Mouse (Mus musculus) stomach, embryonic 14.5 days (tissue): Measurements from ENCODE around the gene Syce1l. TPM values are rescaled to one million over a fixed set of nuclear protein-coding genes. Genes with fewer than 3 reads are reported as not detected.

Experiments used
- ATAC-seq: fragments of 200-750 bp; cut with Nextera tagmentation; 2 replicates; pipeline ENCODE4 v1.8.0; 2017; ENCODE audit warnings: low read depth, moderate TSS enrichment; ENCODE audit not compliant: insufficient number of reproducible peaks, insufficient read depth, low FRiP score
- H3K27ac ChIP-seq: fragments of 300-500 bp; sonication (generic); 2 replicates; pipeline ENCODE4 v1.5.1; 2014; ENCODE audit warnings: mild to moderate bottlenecking, low read length, moderate library complexity, mixed read lengths
- H3K27me3 ChIP-seq: fragments of 300-500 bp; sonication (generic); 2 replicates; pipeline ENCODE4 v1.6.1; 2014; ENCODE audit warnings: low read length, control low read depth, mixed read lengths; ENCODE audit not compliant: control insufficient read depth, insufficient read depth
- H3K36me3 ChIP-seq: fragments of 300-500 bp; sonication (generic); 2 replicates; pipeline ENCODE4 v1.6.1; 2014; ENCODE audit warnings: mild to moderate bottlenecking, control low read depth, low read length, moderate library complexity, mixed read lengths; ENCODE audit not compliant: control insufficient read depth, insufficient read depth
- H3K4me1 ChIP-seq: fragments of 300-500 bp; sonication (generic); 2 replicates; pipeline ENCODE4 v1.6.1; 2014; ENCODE audit warnings: low read length, control low read depth, mixed read lengths; ENCODE audit not compliant: control insufficient read depth, insufficient read depth
- H3K4me2 ChIP-seq: fragments of 300-500 bp; sonication (generic); replicated peaks from 2 replicates; pipeline ENCODE4 v1.6.1; 2014; ENCODE audit warnings: low read depth, low read length, control low read depth
- H3K4me3 ChIP-seq: fragments of 300-500 bp; sonication (generic); 2 replicates; pipeline ENCODE4 v1.5.1; 2014; ENCODE audit warnings: low read depth, low read length, control low read depth
- H3K9ac ChIP-seq: fragments of 300-500 bp; sonication (generic); replicated peaks from 2 replicates; pipeline ENCODE4 v1.6.1; 2014; ENCODE audit warnings: low read depth, mild to moderate bottlenecking, control low read depth, low read length, moderate library complexity, mixed read lengths
- H3K9me3 ChIP-seq: fragments of 300-500 bp; sonication (generic); 2 replicates; pipeline ENCODE4 v1.6.1; 2016; ENCODE audit warnings: low read depth, low read length, control low read depth; ENCODE audit not compliant: control insufficient read depth
- WGBS: fragments of 180-500 bp; shearing (Covaris S2); extraction: QIAGEN DNeasy Blood & Tissue Kit; methylation state at CpG from one replicate; pipeline ENCODE4 v1.1.7; 2014; 5-methylcytosine and 5-hydroxymethylcytosine counted together
- polyA plus RNA-seq: library from polyadenylated mRNA; unstranded; fragments of >200 nt; fragmentation: Nextera tagmentation; extraction: Ambion mirVana; gene quantifications from 2 replicates; pipeline ENCODE4 v1.2.1, GENCODE M21; 2014

Gene Syce1l
- polyA plus RNA-seq, 1 experiment from 2014 or later, result not detected

DNA sequence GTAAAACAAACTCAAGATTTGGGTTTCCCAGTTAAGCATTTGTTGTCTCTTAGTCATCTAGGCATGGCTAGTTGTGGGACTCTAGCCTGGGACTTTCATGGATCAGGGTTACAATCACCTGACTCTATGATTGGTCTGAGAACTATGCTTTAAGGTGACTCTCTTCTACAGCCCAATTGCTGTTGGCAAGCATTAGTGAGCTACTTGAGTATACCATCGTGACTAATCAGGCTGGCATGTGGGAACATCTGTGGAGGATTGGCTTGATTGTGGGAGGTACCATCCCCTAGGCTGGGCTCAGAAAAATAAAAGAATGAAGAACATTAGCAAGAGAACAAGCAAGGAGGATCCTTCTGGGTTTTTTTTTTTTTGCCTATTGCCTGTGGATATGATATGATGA is 33.8 kb downstream of the Syce1l start:
- no peak overlapping the region for H3K4me3 ChIP-seq
- 86% methylated on average over 1 of the region's 1 CpGs for WGBS

GRCm38 (mm10) chr8:113679361-113679760 is 36.3 kb downstream of the Syce1l start:
- Histone ChIP-seq H3K27me3 (no peaks in the 10 kb centered on the region), H3K36me3 (no peaks in the 10 kb centered on the region), H3K4me2 (no peak overlapping the region), H3K9me3 (no peaks in the 10 kb centered on the region), H3K4me1 (no peaks in the 10 kb centered on the region), H3K9ac (no peak overlapping the region), H3K27ac (no peak overlapping the region), H3K4me3 (no peak overlapping the region)
- no peak for ATAC-seq
- 78% methylated on average over 3 of the region's 3 CpGs for WGBS

More for the DNA sequence above, 33.8 kb downstream of the Syce1l start:
- Histone ChIP-seq H3K4me2 (no peak overlapping the region), H3K27me3 (no peaks in the 10 kb centered on the region), H3K4me1 (no peaks in the 10 kb centered on the region), H3K9ac (no peak overlapping the region), H3K27ac (no peak overlapping the region), H3K36me3 (no peaks in the 10 kb centered on the region), H3K9me3 (no peaks in the 10 kb centered on the region)
- no peak for ATAC-seq

- H3K27me3 ChIP-seq, result no peaks in the 10 kb centered on the region
- WGBS, result 73% methylated on average over 17 of the region's 17 CpGs
- H3K36me3 ChIP-seq, result no peaks in the 10 kb centered on the region
- no peak overlapping the region for H3K4me3 ChIP-seq
- H3K4me1 ChIP-seq, result no peaks in the 10 kb centered on the region
- H3K9ac ChIP-seq, result no peak overlapping the region; the same call in 1 of the 2 replicates
- no peaks in the 10 kb centered on the region for H3K9me3 ChIP-seq
- H3K27ac ChIP-seq, result no peak overlapping the region
- H3K4me2 ChIP-seq, result no peak overlapping the region
- no peak for ATAC-seq
Observed at GRCm38 (mm10) chr8:113687889-113688542, 45.0 kb downstream of the Syce1l start.

- Histone ChIP-seq H3K4me3 (no peak overlapping the region), H3K4me2 (no peak overlapping the region), H3K27me3 (no peaks in the 10 kb centered on the region), H3K4me1 (no peaks in the 10 kb centered on the region), H3K9me3 (no peaks in the 10 kb centered on the region), H3K36me3 (no peaks in the 10 kb centered on the region), H3K27ac (no peak overlapping the region), H3K9ac (no peak overlapping the region)
- ATAC-seq, result no peak
- WGBS, result 84% methylated on average over 8 of the region's 8 CpGs
Observed at GRCm38 (mm10) chr8:113688543-113688915, 45.5 kb downstream of the Syce1l start.

GRCm38 (mm10) chr8:113691622-113692343 is 48.8 kb downstream of the Syce1l start:
- no peak overlapping the region for H3K4me2 ChIP-seq
- no peak overlapping the region for H3K9ac ChIP-seq
- H3K9me3 ChIP-seq, result no peaks in the 10 kb centered on the region
- H3K4me3 ChIP-seq, result no peak overlapping the region
- no peaks in the 10 kb centered on the region for H3K36me3 ChIP-seq
- no peak overlapping the region for H3K27ac ChIP-seq
- no peak for ATAC-seq
- no peaks in the 10 kb centered on the region for H3K27me3 ChIP-seq
- H3K4me1 ChIP-seq, result no peaks in the 10 kb centered on the region
- WGBS, result 68% methylated on average over 14 of the region's 14 CpGs

- Histone ChIP-seq H3K36me3 (no peaks in the 10 kb centered on the region), H3K9ac (no peak overlapping the region), H3K4me2 (no peak overlapping the region), H3K4me1 (no peaks in the 10 kb centered on the region), H3K27me3 (no peaks in the 10 kb centered on the region), H3K27ac (no peak overlapping the region), H3K9me3 (no peaks in the 10 kb centered on the region), H3K4me3 (no peak overlapping the region)
- 81% methylated on average over 7 of the region's 7 CpGs for WGBS
- ATAC-seq, result no peak
Observed at GRCm38 (mm10) chr8:113704968-113705367, 62.0 kb downstream of the Syce1l start.

Other genes starting within 250 kb of the Syce1l start
- gene Mon1b, start 7.6 kb upstream of the Syce1l start, polyA plus RNA-seq, result 8.0 and 9.7 TPM in 2 replicates
- gene Adamts18, start 205.5 kb downstream of the Syce1l start, polyA plus RNA-seq, result 1.5 and 1.6 TPM in 2 replicates